Mouse (Mus musculus): ENCODE measurements around the gene Xpnpep2. TPM values are rescaled to one million over a fixed set of nuclear protein-coding genes. Genes with fewer than 3 reads are reported as not detected.

The Xpnpep2 gene
- polyA plus RNA-seq, 1 experiment from 2014 or later, result 0.78 TPM

- H3K4me1 ChIP-seq (replicated peaks), result peaks cover 9% of the 10 kb centered on the region; the same call in 1 of the 2 replicates
- no peak overlapping the region for H3K4me2 ChIP-seq
- ATAC-seq (ENCODE audit: low FRiP score), result no peak
- no peaks in the 10 kb centered on the region for H3K27me3 ChIP-seq
- H3K9ac ChIP-seq, result no peak overlapping the region
- no peak overlapping the region for H3K27ac ChIP-seq
- 89% methylated on average over 4 of the region's 4 CpGs for WGBS
- H3K9me3 ChIP-seq, result no peaks in the 10 kb centered on the region
- no peaks in the 10 kb centered on the region for H3K36me3 ChIP-seq
- H3K4me3 ChIP-seq, result no peak overlapping the region
These were observed 28.4 kb downstream of the Xpnpep2 start for GRCm38 (mm10) chrX:48136935-48137334.

GRCm38 (mm10) chrX:48138011-48138410, 29.5 kb downstream of the Xpnpep2 start:
- no peak for ATAC-seq (ENCODE audit: low FRiP score)
- WGBS, result 72% methylated on average over 6 of the region's 6 CpGs

GRCm38 (mm10) chrX:48138539-48139275, 30.2 kb downstream of the Xpnpep2 start:
- Histone ChIP-seq H3K36me3 (no peaks in the 10 kb centered on the region), H3K27ac (no peak overlapping the region), H3K27me3 (no peaks in the 10 kb centered on the region), H3K9me3 (no peaks in the 10 kb centered on the region), H3K4me2 (no peak overlapping the region), H3K4me1 (replicated peaks) (peaks cover 9% of the 10 kb centered on the region; the same call in 1 of the 2 replicates), H3K9ac (no peak overlapping the region), H3K4me3 (no peak overlapping the region)
- WGBS, result 45% methylated on average over 7 of the region's 7 CpGs
- no peak for ATAC-seq (ENCODE audit: low FRiP score)

More at GRCm38 (mm10) chrX:48138011-48138410, 29.5 kb downstream of the Xpnpep2 start:
- Histone ChIP-seq H3K4me3 (no peak overlapping the region), H3K27ac (no peak overlapping the region), H3K36me3 (no peaks in the 10 kb centered on the region), H3K9me3 (no peaks in the 10 kb centered on the region), H3K27me3 (no peaks in the 10 kb centered on the region), H3K4me1 (replicated peaks) (peaks cover 9% of the 10 kb centered on the region; the same call in 1 of the 2 replicates), H3K9ac (no peak overlapping the region), H3K4me2 (no peak overlapping the region)

- Histone ChIP-seq H3K36me3 (no peaks in the 10 kb centered on the region), H3K4me3 (no peak overlapping the region), H3K4me1 (replicated peaks) (peaks cover 9% of the 10 kb centered on the region; the same call in 1 of the 2 replicates), H3K9ac (no peak overlapping the region), H3K4me2 (no peak overlapping the region), H3K27ac (no peak overlapping the region), H3K9me3 (no peaks in the 10 kb centered on the region), H3K27me3 (no peaks in the 10 kb centered on the region)
- WGBS, result 34% methylated on average over 13 of the region's 14 CpGs
- ATAC-seq (ENCODE audit: low FRiP score), result no peak
These were observed 31.1 kb downstream of the Xpnpep2 start for GRCm38 (mm10) chrX:48139368-48140285.

- ATAC-seq (ENCODE audit: low FRiP score), result no peak
- Histone ChIP-seq H3K36me3 (no peaks in the 10 kb centered on the region), H3K4me2 (no peak overlapping the region), H3K9ac (no peak overlapping the region), H3K27me3 (no peaks in the 10 kb centered on the region), H3K27ac (no peak overlapping the region), H3K4me3 (no peak overlapping the region), H3K4me1 (replicated peaks) (peaks cover 9% of the 10 kb centered on the region; the same call in 1 of the 2 replicates), H3K9me3 (no peaks in the 10 kb centered on the region)
- 70% methylated on average over 3 of the region's 3 CpGs for WGBS
These were observed 31.9 kb downstream of the Xpnpep2 start for GRCm38 (mm10) chrX:48140286-48140877.

- WGBS, result 79% methylated on average over 6 of the region's 6 CpGs
- H3K4me3 ChIP-seq, result no peak overlapping the region
- H3K4me2 ChIP-seq, result no peak overlapping the region
- H3K9me3 ChIP-seq, result no peaks in the 10 kb centered on the region
- H3K9ac ChIP-seq, result no peak overlapping the region
- no peak overlapping the region for H3K27ac ChIP-seq
- ATAC-seq (ENCODE audit: low FRiP score), result no peak
- no peaks in the 10 kb centered on the region for H3K36me3 ChIP-seq
- H3K27me3 ChIP-seq, result no peaks in the 10 kb centered on the region
- H3K4me1 ChIP-seq (replicated peaks), result peaks cover 9% of the 10 kb centered on the region; the same call in 1 of the 2 replicates
These were observed 33.0 kb downstream of the Xpnpep2 start for GRCm38 (mm10) chrX:48141481-48141880.

GRCm38 (mm10) chrX:48143415-48144335, 35.1 kb downstream of the Xpnpep2 start:
- H3K4me2 ChIP-seq, result no peak overlapping the region

GRCm38 (mm10) chrX:48146262-48146661, 37.7 kb downstream of the Xpnpep2 start, which contains the start of gene Sash3:
Gene Sash3 (plus strand): TSS chrX:48146436.
- no peaks in the 10 kb centered on the region for H3K9me3 ChIP-seq
- no peak within 1 kb of the TSS for H3K4me2 ChIP-seq
- no peak for ATAC-seq (ENCODE audit: low FRiP score)
- H3K4me3 ChIP-seq, result no peak within 1 kb of the TSS
- no peaks in the 10 kb centered on the region for H3K36me3 ChIP-seq
- no peaks in the 10 kb centered on the region for H3K27me3 ChIP-seq
- 96% methylated on average over 4 of the region's 4 CpGs for WGBS
- no peak within 1 kb of the TSS for H3K9ac ChIP-seq
- no peaks in the 10 kb centered on the region for H3K4me1 ChIP-seq (replicated peaks)
- H3K27ac ChIP-seq, result no peak within 1 kb of the TSS

More at GRCm38 (mm10) chrX:48143415-48144335, 35.1 kb downstream of the Xpnpep2 start:
- Histone ChIP-seq H3K4me3 (no peak overlapping the region), H3K4me1 (replicated peaks) (peaks cover 9% of the 10 kb centered on the region; the same call in 1 of the 2 replicates), H3K36me3 (no peaks in the 10 kb centered on the region), H3K27me3 (no peaks in the 10 kb centered on the region), H3K9ac (no peak overlapping the region), H3K27ac (no peak overlapping the region), H3K9me3 (no peaks in the 10 kb centered on the region)
- 62% methylated on average over 25 of the region's 26 CpGs for WGBS
- ATAC-seq (ENCODE audit: low FRiP score), result no peak

- H3K9ac ChIP-seq, result no peak overlapping the region
- H3K4me3 ChIP-seq, result no peak overlapping the region
- H3K4me2 ChIP-seq, result no peak overlapping the region
- 73% methylated on average over 2 of the region's 2 CpGs for WGBS
- H3K4me1 ChIP-seq (replicated peaks), result no peaks in the 10 kb centered on the region
- H3K9me3 ChIP-seq, result no peaks in the 10 kb centered on the region
- no peaks in the 10 kb centered on the region for H3K36me3 ChIP-seq
- no peaks in the 10 kb centered on the region for H3K27me3 ChIP-seq
- ATAC-seq (ENCODE audit: low FRiP score), result no peak
- H3K27ac ChIP-seq, result no peak overlapping the region
These were observed 38.7 kb downstream of the Xpnpep2 start for GRCm38 (mm10) chrX:48147226-48147625.

GRCm38 (mm10) chrX:48147741-48148186, 39.2 kb downstream of the Xpnpep2 start:
- Histone ChIP-seq H3K27me3 (no peaks in the 10 kb centered on the region), H3K9ac (no peak overlapping the region), H3K36me3 (no peaks in the 10 kb centered on the region), H3K27ac (no peak overlapping the region), H3K4me1 (replicated peaks) (no peaks in the 10 kb centered on the region), H3K9me3 (no peaks in the 10 kb centered on the region), H3K4me3 (no peak overlapping the region), H3K4me2 (no peak overlapping the region)
- no peak for ATAC-seq (ENCODE audit: low FRiP score)
- 85% methylated on average over 7 of the region's 7 CpGs for WGBS

GRCm38 (mm10) chrX:48152106-48152505, 43.6 kb downstream of the Xpnpep2 start:
- Histone ChIP-seq H3K27ac (no peak overlapping the region), H3K27me3 (no peaks in the 10 kb centered on the region), H3K9ac (no peak overlapping the region), H3K4me1 (replicated peaks) (no peaks in the 10 kb centered on the region), H3K4me3 (no peak overlapping the region), H3K36me3 (no peaks in the 10 kb centered on the region), H3K9me3 (no peaks in the 10 kb centered on the region), H3K4me2 (no peak overlapping the region)
- ATAC-seq (ENCODE audit: low FRiP score), result no peak
- 76% methylated on average over 7 of the region's 7 CpGs for whole genome bisulfite sequencing

All from hindbrain, embryonic 13.5 days (tissue).